Mouse (Mus musculus): ENCODE measurements around the gene Nrn1l. TPM values are rescaled to one million over a fixed set of nuclear protein-coding genes. Genes with fewer than 3 reads are reported as not detected.

Nrn1l gene
- total RNA-seq, 2 experiments from 2014 or later, result 0.49 to 1.4 TPM

DNA sequence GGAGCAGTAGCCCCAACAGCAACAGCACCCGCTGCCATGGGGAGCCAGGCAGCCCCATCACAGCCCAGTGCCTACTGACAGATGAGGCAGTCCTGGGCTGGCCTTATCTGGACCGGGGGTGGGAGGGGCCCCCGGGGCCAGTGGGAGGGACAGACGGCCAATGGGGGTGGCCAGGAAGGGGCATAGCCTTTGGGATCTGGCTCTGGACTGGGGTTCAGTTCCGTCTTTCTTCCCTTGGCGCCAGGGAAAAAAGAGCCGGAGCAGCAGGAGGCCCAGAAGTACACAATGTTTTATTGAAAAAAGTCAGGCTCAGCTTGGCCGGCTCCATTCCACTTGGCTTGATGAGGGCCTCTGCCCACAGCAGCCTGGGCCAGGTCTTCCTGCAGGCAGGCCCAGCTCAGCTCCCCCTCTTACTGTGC, 50.0 kb downstream of the Nrn1l start, which contains the start of gene Lcat:
Gene Lcat (minus strand): TSS at position 62 of the 419 bp plus-strand sequence.
- no peak for DNase-seq (ENCODE audit: low spot score in 2 of 2)

Other genes starting within 250 kb of the Nrn1l start
- under 1 TPM; 0.26 to 0.74 TPM for gene Carmil2, start 207.3 kb upstream of the Nrn1l start, total RNA-seq (2021)
- 10 to 100 TPM; 23.1 to 24.0 TPM for gene Acd, start 192.5 kb upstream of the Nrn1l start, total RNA-seq (2021)
- 1 to 10 TPM; 7.4 to 7.5 TPM for gene Pard6a, start 192.4 kb upstream of the Nrn1l start, total RNA-seq (2021)
- not detected for gene 4933405L10Rik, start 185.9 kb upstream of the Nrn1l start, total RNA-seq (2021)
- 1 to 10 TPM; 4.4 to 5.1 TPM for gene Enkd1, start 185.4 kb upstream of the Nrn1l start, total RNA-seq (2021)
- 1 to 10 TPM; 5.2 to 6.0 TPM for gene Gfod2, start 134.9 kb upstream of the Nrn1l start, total RNA-seq (2021)
- gene Ranbp10, start 66.2 kb upstream of the Nrn1l start, total RNA-seq (2021), result 10 to 100 TPM; 28.6 to 32.3 TPM
- gene Tsnaxip1, start 65.8 kb upstream of the Nrn1l start, total RNA-seq (2021), result under 1 TPM; 0.74 to 0.75 TPM
- gene Cenpt, start 40.3 kb upstream of the Nrn1l start, total RNA-seq (2021), result 10 to 100 TPM; 11.5 to 12.9 TPM
- 10 to 100 TPM; 37.5 to 39.2 TPM for gene Thap11, start 38.4 kb upstream of the Nrn1l start, total RNA-seq (2021)
- 10 to 100 TPM; 78.1 to 89.5 TPM for gene Nutf2, start 33.0 kb upstream of the Nrn1l start, total RNA-seq (2021)
- 10 to 100 TPM; 38.8 to 44.5 TPM for gene Edc4, start 12.7 kb upstream of the Nrn1l start, total RNA-seq (2021)
- gene Pskh1, start 6.9 kb downstream of the Nrn1l start, total RNA-seq (2021), result 10 to 100 TPM; 24.7 to 25.0 TPM
- under 1 TPM in 1 of 2 experiments, not detected in 1; 0.44 TPM for gene Ctrl, start 40.3 kb downstream of the Nrn1l start, total RNA-seq (2021)
- gene Psmb10, start 44.9 kb downstream of the Nrn1l start, total RNA-seq (2021), result 10 to 100 TPM; 26.8 to 29.8 TPM
- gene Lcat, start 49.8 kb downstream of the Nrn1l start, total RNA-seq (2021), result 1 to 10 TPM; 1.5 to 1.7 TPM
- 10 to 100 TPM; 30.7 to 40.6 TPM for gene Slc12a4, start 72.5 kb downstream of the Nrn1l start, total RNA-seq (2021)
- gene Dpep3, start 85.9 kb downstream of the Nrn1l start, total RNA-seq (2021), result not detected
- gene Dus2, start 97.8 kb downstream of the Nrn1l start, total RNA-seq (2021), result 10 to 100 TPM; 12.4 to 13.2 TPM
- gene Dpep2nb, start 112.4 kb downstream of the Nrn1l start, total RNA-seq (2021), result not detected
- 10 to 100 TPM; 10.8 to 11.7 TPM for gene Ddx28, start 118.3 kb downstream of the Nrn1l start, total RNA-seq (2021)
- gene Nfatc3, start 165.3 kb downstream of the Nrn1l start, total RNA-seq (2021), result 10 to 100 TPM; 37.1 to 40.6 TPM
- under 1 TPM in 1 of 2 experiments, not detected in 1; 0.18 TPM for gene Esrp2, start 243.4 kb downstream of the Nrn1l start, total RNA-seq (2021)

Measured in gastrocnemius, postnatal 4 days (tissue).